Mouse (Mus musculus) testis, postnatal 14 days (tissue): ENCODE measurements around the gene Acoxl.
A peak's percentile ranks its signal among the peaks of the same experiment; 100 is the strongest.

ENCODE experiments used
- DNase-seq: peaks from one replicate; pipeline ENCODE4 v3.0.0; 2021; ENCODE audit warnings: low spot score

Acoxl gene

GRCm38 (mm10) chr2:128145433-128145832 lies 306.8 kb downstream of the Acoxl start:
- no peak for DNase-seq

GRCm38 (mm10) chr2:128149596-128149995 lies 310.9 kb downstream of the Acoxl start:
- no peak for DNase-seq

- DNase-seq: no peak
Observed at GRCm38 (mm10) chr2:128152211-128152610, 313.5 kb downstream of the Acoxl start.

GRCm38 (mm10) chr2:128152845-128153550 lies 314.3 kb downstream of the Acoxl start:
- DNase-seq: peak; percentile 38

GRCm38 (mm10) chr2:128153551-128153910 lies 314.9 kb downstream of the Acoxl start:
- DNase-seq: no peak

GRCm38 (mm10) chr2:128155412-128156066 lies 316.9 kb downstream of the Acoxl start:
- peak; percentile 40 for DNase-seq

GRCm38 (mm10) chr2:128156067-128156462 lies 317.4 kb downstream of the Acoxl start:
- no peak for DNase-seq

GRCm38 (mm10) chr2:128156557-128157412 lies 318.1 kb downstream of the Acoxl start:
- no peak for DNase-seq

GRCm38 (mm10) chr2:128158734-128159410 lies 320.2 kb downstream of the Acoxl start:
- no peak for DNase-seq

GRCm38 (mm10) chr2:128159619-128160125 lies 321.0 kb downstream of the Acoxl start:
- no peak for DNase-seq

GRCm38 (mm10) chr2:128163177-128163576 lies 324.5 kb downstream of the Acoxl start:
- DNase-seq: no peak

GRCm38 (mm10) chr2:128166623-128167423 lies 328.1 kb downstream of the Acoxl start:
- DNase-seq: peak; percentile 24

GRCm38 (mm10) chr2:128167930-128168329 lies 329.3 kb downstream of the Acoxl start:
- DNase-seq: no peak

GRCm38 (mm10) chr2:128169486-128169885 lies 330.8 kb downstream of the Acoxl start:
- no peak for DNase-seq

- no peak for DNase-seq
Observed at GRCm38 (mm10) chr2:128169972-128170371, 331.3 kb downstream of the Acoxl start.

GRCm38 (mm10) chr2:128170614-128171013 lies 331.9 kb downstream of the Acoxl start:
- DNase-seq: no peak

- peak; percentile 31 for DNase-seq
Observed at GRCm38 (mm10) chr2:128172266-128172665, 333.6 kb downstream of the Acoxl start.
